Mouse (Mus musculus) midbrain, postnatal 0 days (tissue): Measurements from ENCODE around the gene Gm42791. TPM values are rescaled to one million over a fixed set of nuclear protein-coding genes. Genes with fewer than 3 reads are reported as not detected.
A peak's percentile ranks its signal among the peaks of the same experiment; 100 is the strongest.

Source experiments
- ATAC-seq: fragments of 200-750 bp; cut with Nextera tagmentation; 2 replicates; pipeline ENCODE4 v1.8.0; 2017; ENCODE audit warnings: moderate number of reproducible peaks, mild to moderate bottlenecking, moderate TSS enrichment, moderate library complexity; ENCODE audit not compliant: low FRiP score
- DNase-seq: peaks from one replicate; pipeline ENCODE4 v3.0.0-alpha.2; 2015; ENCODE audit warnings: low spot score
- H3K27ac ChIP-seq: fragments of 300-500 bp; sonication (generic); 2 replicates; pipeline ENCODE4 v1.5.1; 2014; ENCODE audit warnings: low read depth, mild to moderate bottlenecking, low read length, mixed read lengths
- H3K27me3 ChIP-seq: fragments of 300-500 bp; sonication (generic); 2 replicates; pipeline ENCODE4 v1.6.1; 2014; ENCODE audit warnings: low read length, control low read depth, mixed read lengths; ENCODE audit not compliant: insufficient read depth
- H3K36me3 ChIP-seq: fragments of 300-500 bp; sonication (generic); 2 replicates; pipeline ENCODE4 v1.6.1; 2014; ENCODE audit warnings: low read length, control low read depth, mixed read lengths; ENCODE audit not compliant: insufficient read depth
- H3K4me1 ChIP-seq: fragments of 300-500 bp; sonication (generic); 2 replicates; pipeline ENCODE4 v1.6.1; 2014; ENCODE audit warnings: mild to moderate bottlenecking, control low read depth, antibody characterized with exemption, low read length, mixed read lengths; ENCODE audit not compliant: insufficient read depth
- H3K4me2 ChIP-seq: fragments of 300-500 bp; sonication (generic); 2 replicates; pipeline ENCODE4 v1.6.1; 2014; ENCODE audit warnings: low read depth, mild to moderate bottlenecking, low read length, mixed read lengths; ENCODE audit not compliant: poor library complexity, severe bottlenecking
- H3K4me3 ChIP-seq: fragments of 300-500 bp; sonication (generic); 2 replicates; pipeline ENCODE4 v1.5.1; 2014; ENCODE audit warnings: low read depth, mild to moderate bottlenecking, low read length, moderate library complexity
- H3K9ac ChIP-seq: fragments of 300-500 bp; sonication (generic); replicated peaks from 2 replicates; pipeline ENCODE4 v1.6.1; 2014; ENCODE audit warnings: mild to moderate bottlenecking, low read length, moderate library complexity, mixed read lengths; ENCODE audit not compliant: poor library complexity, severe bottlenecking
- H3K9me3 ChIP-seq: fragments of 300-500 bp; sonication (generic); 2 replicates; pipeline ENCODE4 v1.6.1; 2016; ENCODE audit warnings: low read length, control low read depth
- CTCF ChIP-seq: IDR thresholded peaks from 2 replicates; pipeline ENCODE4 v1.5.1; 2016; ENCODE audit warnings: antibody characterized with exemption, mild to moderate bottlenecking
- WGBS: fragments of 180-500 bp; shearing (Covaris S2); extraction: QIAGEN DNeasy Blood & Tissue Kit; methylation state at CpG from one replicate; pipeline ENCODE4 v1.1.7; 2014; 5-methylcytosine and 5-hydroxymethylcytosine counted together
- polyA plus RNA-seq: library from polyadenylated mRNA; unstranded; fragments of >200 nt; fragmentation: Nextera tagmentation; extraction: Ambion mirVana; gene quantifications from 2 replicates; pipeline ENCODE4 v1.2.1, GENCODE M21; 2015
- total RNA-seq: library from RNA; depleted of rRNA; stranded (reverse); fragments of >200 nt; gene quantifications from 2 replicates; pipeline ENCODE4 v1.2.3, GENCODE M21; 2014

Gm42791 gene
- total and polyA plus RNA-seq, 2 experiments from 2014 or later: 3.1 TPM; not detected in 1

GRCm38 (mm10) chr5:148945735-148946134 is 49.2 kb downstream of the Gm42791 start:
- WGBS: 50% methylated on average over 2 of the region's 2 CpGs
- TF ChIP-seq CTCF: no peak
- Histone ChIP-seq H3K36me3 (no peaks in the 10 kb centered on the region), H3K4me2 (no peak overlapping the region), H3K27me3 (no peaks in the 10 kb centered on the region), H3K4me3 (no peak overlapping the region), H3K27ac (peak overlapping the region; percentile 14; the same call in 1 of the 2 replicates), H3K9ac (no peak overlapping the region), H3K4me1 (no peaks in the 10 kb centered on the region), H3K9me3 (no peaks in the 10 kb centered on the region)
- DNase-seq (no peak), ATAC-seq (no peak)

GRCm38 (mm10) chr5:148944024-148944423 is 50.9 kb downstream of the Gm42791 start:
- no peaks in the 10 kb centered on the region for H3K36me3 ChIP-seq
- H3K27ac ChIP-seq: no peak overlapping the region
- WGBS: 70% methylated on average over 8 of the region's 8 CpGs
- H3K9me3 ChIP-seq: no peaks in the 10 kb centered on the region
- TF ChIP-seq CTCF: no peak
- no peak overlapping the region for H3K4me2 ChIP-seq
- no peak overlapping the region for H3K4me3 ChIP-seq
- DNase-seq (no peak), ATAC-seq (no peak)
- H3K27me3 ChIP-seq: no peaks in the 10 kb centered on the region
- H3K9ac ChIP-seq: no peak overlapping the region
- no peaks in the 10 kb centered on the region for H3K4me1 ChIP-seq

- H3K4me3 ChIP-seq: no peak overlapping the region
- no peak for ATAC-seq
- H3K36me3 ChIP-seq: no peaks in the 10 kb centered on the region
- no peak overlapping the region for H3K9ac ChIP-seq
- DNase-seq: no peak
- no peaks in the 10 kb centered on the region for H3K9me3 ChIP-seq
- no peak overlapping the region for H3K27ac ChIP-seq
- H3K4me2 ChIP-seq: no peak overlapping the region
- WGBS: 65% methylated on average over 10 of the region's 10 CpGs
- no peaks in the 10 kb centered on the region for H3K27me3 ChIP-seq
- TF ChIP-seq CTCF: no peak
- H3K4me1 ChIP-seq: no peaks in the 10 kb centered on the region
Observed at GRCm38 (mm10) chr5:148943444-148943843, 51.5 kb downstream of the Gm42791 start.

- no peaks in the 10 kb centered on the region for H3K4me1 ChIP-seq
- no peaks in the 10 kb centered on the region for H3K27me3 ChIP-seq
- ATAC-seq: no peak
- H3K4me3 ChIP-seq: no peak overlapping the region
- no peak overlapping the region for H3K27ac ChIP-seq
- 44% methylated on average over 11 of the region's 11 CpGs for WGBS
- peak; percentile 45 for DNase-seq
- H3K4me2 ChIP-seq: no peak overlapping the region
- H3K9ac ChIP-seq: no peak overlapping the region
- no peaks in the 10 kb centered on the region for H3K36me3 ChIP-seq
- TF ChIP-seq CTCF: peak; percentile 68
- H3K9me3 ChIP-seq: no peaks in the 10 kb centered on the region
Observed at GRCm38 (mm10) chr5:148942957-148943356, 52.0 kb downstream of the Gm42791 start.

GRCm38 (mm10) chr5:148942305-148942704 is 52.6 kb downstream of the Gm42791 start:
- H3K4me1 ChIP-seq: no peaks in the 10 kb centered on the region
- no peak for DNase-seq
- WGBS: 95% methylated on average over 6 of the region's 6 CpGs

GRCm38 (mm10) chr5:148941867-148942266 is 53.1 kb downstream of the Gm42791 start:
- Histone ChIP-seq H3K9ac (no peak overlapping the region), H3K36me3 (no peaks in the 10 kb centered on the region), H3K4me2 (no peak overlapping the region), H3K27me3 (no peaks in the 10 kb centered on the region), H3K27ac (no peak overlapping the region), H3K9me3 (no peaks in the 10 kb centered on the region), H3K4me1 (no peaks in the 10 kb centered on the region), H3K4me3 (no peak overlapping the region)
- DNase-seq (peak; percentile 66), ATAC-seq (no peak; the same call in 1 of the 2 replicates)
- WGBS: 67% methylated on average over 10 of the region's 10 CpGs
- TF ChIP-seq CTCF: no peak

More at GRCm38 (mm10) chr5:148942305-148942704, 52.6 kb downstream of the Gm42791 start:
- no peak overlapping the region for H3K4me2 ChIP-seq
- no peaks in the 10 kb centered on the region for H3K27me3 ChIP-seq
- no peak overlapping the region for H3K4me3 ChIP-seq
- no peak overlapping the region for H3K9ac ChIP-seq
- H3K36me3 ChIP-seq: no peaks in the 10 kb centered on the region
- ATAC-seq: no peak
- H3K9me3 ChIP-seq: no peaks in the 10 kb centered on the region
- TF ChIP-seq CTCF: peak; percentile 52
- no peak overlapping the region for H3K27ac ChIP-seq
